In genomic region chr1:171563042-171563441, GRCm38 (mm10) we compare ENCODE assay signal across 26 mouse cellular contexts. TPM values are rescaled to one million over a fixed set of nuclear protein-coding genes. Genes with fewer than 3 reads are reported as not detected.
"Had no signal": no experiment of that assay in that cellular context is flagged by ENCODE, and none has a peak within 500 bp of the region (broad histone marks: within the 10 kb centered on the region; RNA-seq: fewer than 3 reads in every experiment).

No protein-coding gene starts in this region.

- H3K36me3 ChIP-seq: lung, embryonic 15.5 days; midbrain, embryonic 10.5 days; midbrain, embryonic 12.5 days; neural tube, embryonic 13.5 days; neural tube, embryonic 15.5 days had no signal

- H3K9me3 ChIP-seq: lung, embryonic 15.5 days; midbrain, embryonic 10.5 days; midbrain, embryonic 12.5 days; neural tube, embryonic 13.5 days; neural tube, embryonic 15.5 days had no signal

- H3K4me1 ChIP-seq: lung, embryonic 15.5 days; midbrain, embryonic 12.5 days; neural tube, embryonic 13.5 days; neural tube, embryonic 15.5 days had no signal

- H3K4me2 ChIP-seq: lung, embryonic 15.5 days; midbrain, embryonic 12.5 days; neural tube, embryonic 13.5 days; neural tube, embryonic 15.5 days had no signal

- DNase-seq: liver, postnatal 0 days; lung, adult 2 months; lung, postnatal 14 days; lung, postnatal 36 days; midbrain, embryonic 14.5 days; retina, postnatal 1 day; right cerebral cortex, adult 18-20 months; right cerebral cortex, postnatal 25 days; right cerebral cortex, postnatal 4 days; spleen, adult 18-20 months; thymus, adult 18-20 months; thymus, postnatal 14 days; thymus, postnatal 36 days had no signal

- H3K9ac ChIP-seq: liver, postnatal 0 days; lung, embryonic 15.5 days; midbrain, embryonic 12.5 days; neural tube, embryonic 13.5 days; neural tube, embryonic 15.5 days had no signal

- H3K4me3 ChIP-seq: lung, embryonic 15.5 days; midbrain, embryonic 10.5 days; midbrain, embryonic 12.5 days; myocyte; neural tube, embryonic 13.5 days; neural tube, embryonic 15.5 days had no signal

- H3K27me3 ChIP-seq: lung, embryonic 15.5 days; midbrain, embryonic 12.5 days; neural tube, embryonic 13.5 days; neural tube, embryonic 15.5 days had no signal

- H3K27ac ChIP-seq: lung, embryonic 15.5 days; midbrain, embryonic 10.5 days; midbrain, embryonic 12.5 days; neural tube, embryonic 13.5 days; neural tube, embryonic 15.5 days had no signal

- ATAC-seq: liver, postnatal 0 days; lung, postnatal 0 days; midbrain, embryonic 16.5 days had no signal

RNA-seq across cellular contexts. Expression of gene Cd244a, which starts 4.0 kb away (rescaled TPM):
- polyA plus RNA-seq: midbrain, embryonic 10.5 days; midbrain, embryonic 12.5 days; midbrain, embryonic 16.5 days; neural tube, embryonic 13.5 days had no signal

RNA-seq across cellular contexts. Expression of gene Itln1, which starts 27.9 kb away (rescaled TPM):
- total RNA-seq: megakaryocyte, adult 5-6 weeks; megakaryocyte-erythroid progenitor cell, adult 5-6 weeks had no signal
- polyA plus RNA-seq: liver, postnatal 0 days; lung, embryonic 15.5 days; lung, postnatal 0 days; midbrain, embryonic 10.5 days; midbrain, embryonic 12.5 days; midbrain, embryonic 14.5 days; midbrain, embryonic 16.5 days; myocyte; neural tube, embryonic 11.5 days; neural tube, embryonic 13.5 days; neural tube, embryonic 15.5 days; stomach, embryonic 14.5 days; stomach, embryonic 16.5 days had no signal

RNA-seq across cellular contexts. Expression of gene Ly9, which starts 44.2 kb away (rescaled TPM):
- polyA plus RNA-seq: midbrain, embryonic 10.5 days; midbrain, embryonic 12.5 days; midbrain, embryonic 14.5 days; myocyte; neural tube, embryonic 11.5 days; stomach, embryonic 14.5 days had no signal
